Mouse (Mus musculus): Measurements from ENCODE around the gene Lmtk2.
A peak's percentile ranks its signal among the peaks of the same experiment; 100 is the strongest.

Gene Lmtk2

GRCm38 (mm10) chr5:144100149-144100935 lies at the start of gene Lmtk2:
Gene Lmtk2, plus strand, starts transcription at chr5:144100436.
- DNase-seq (ENCODE audit: low read depth), result peak; percentile 89

GRCm38 (mm10) chr5:144051268-144051667 lies 49.0 kb upstream of the Lmtk2 start:
- DNase-seq (ENCODE audit: low read depth), result no peak

GRCm38 (mm10) chr5:144053450-144053849 lies 46.8 kb upstream of the Lmtk2 start:
- no peak for DNase-seq (ENCODE audit: low read depth)

- no peak for DNase-seq (ENCODE audit: low read depth)
Observed at GRCm38 (mm10) chr5:144054340-144054739, 45.9 kb upstream of the Lmtk2 start.

- DNase-seq (ENCODE audit: low read depth), result no peak
Observed at GRCm38 (mm10) chr5:144064093-144064492, 36.1 kb upstream of the Lmtk2 start.

- no peak for DNase-seq (ENCODE audit: low read depth)
Observed at GRCm38 (mm10) chr5:144066036-144066435, 34.2 kb upstream of the Lmtk2 start.

- no peak for DNase-seq (ENCODE audit: low read depth)
Observed at GRCm38 (mm10) chr5:144070064-144070463, 30.2 kb upstream of the Lmtk2 start.

- no peak for DNase-seq (ENCODE audit: low read depth)
Observed at GRCm38 (mm10) chr5:144071249-144071648, 29.0 kb upstream of the Lmtk2 start.

- no peak for DNase-seq (ENCODE audit: low read depth)
Observed at GRCm38 (mm10) chr5:144077541-144077940, 22.7 kb upstream of the Lmtk2 start.

- no peak for DNase-seq (ENCODE audit: low read depth)
Observed at GRCm38 (mm10) chr5:144080886-144081285, 19.4 kb upstream of the Lmtk2 start.

- no peak for DNase-seq (ENCODE audit: low read depth)
Observed at GRCm38 (mm10) chr5:144082006-144082405, 18.2 kb upstream of the Lmtk2 start.

- no peak for DNase-seq (ENCODE audit: low read depth)
Observed at GRCm38 (mm10) chr5:144083521-144083920, 16.7 kb upstream of the Lmtk2 start.

GRCm38 (mm10) chr5:144084271-144084670 lies 16.0 kb upstream of the Lmtk2 start:
- no peak for DNase-seq (ENCODE audit: low read depth)

- DNase-seq (ENCODE audit: low read depth), result no peak
Observed at GRCm38 (mm10) chr5:144085696-144086095, 14.5 kb upstream of the Lmtk2 start.

- DNase-seq (ENCODE audit: low read depth), result no peak
Observed at GRCm38 (mm10) chr5:144086494-144086893, 13.7 kb upstream of the Lmtk2 start.

- no peak for DNase-seq (ENCODE audit: low read depth)
Observed at GRCm38 (mm10) chr5:144088354-144088753, 11.9 kb upstream of the Lmtk2 start.

- DNase-seq (ENCODE audit: low read depth), result no peak
Observed at GRCm38 (mm10) chr5:144095461-144095970, 4.7 kb upstream of the Lmtk2 start.

- no peak for DNase-seq (ENCODE audit: low read depth)
Observed at GRCm38 (mm10) chr5:144097902-144098639, 2.2 kb upstream of the Lmtk2 start.

- no peak for DNase-seq (ENCODE audit: low read depth)
Observed at GRCm38 (mm10) chr5:144098640-144098929, 1.7 kb upstream of the Lmtk2 start.

- no peak for DNase-seq (ENCODE audit: low read depth)
Observed at GRCm38 (mm10) chr5:144100948-144101347, 712 bp downstream of the Lmtk2 start.

- no peak for DNase-seq (ENCODE audit: low read depth)
Observed at GRCm38 (mm10) chr5:144105070-144105469, 4.8 kb downstream of the Lmtk2 start.

- DNase-seq (ENCODE audit: low read depth), result no peak
Observed at GRCm38 (mm10) chr5:144105471-144106129, 5.4 kb downstream of the Lmtk2 start.

GRCm38 (mm10) chr5:144106130-144106510 lies 5.9 kb downstream of the Lmtk2 start:
- no peak for DNase-seq (ENCODE audit: low read depth)
